Mouse (Mus musculus): ENCODE results near the gene Focad.

DNA sequence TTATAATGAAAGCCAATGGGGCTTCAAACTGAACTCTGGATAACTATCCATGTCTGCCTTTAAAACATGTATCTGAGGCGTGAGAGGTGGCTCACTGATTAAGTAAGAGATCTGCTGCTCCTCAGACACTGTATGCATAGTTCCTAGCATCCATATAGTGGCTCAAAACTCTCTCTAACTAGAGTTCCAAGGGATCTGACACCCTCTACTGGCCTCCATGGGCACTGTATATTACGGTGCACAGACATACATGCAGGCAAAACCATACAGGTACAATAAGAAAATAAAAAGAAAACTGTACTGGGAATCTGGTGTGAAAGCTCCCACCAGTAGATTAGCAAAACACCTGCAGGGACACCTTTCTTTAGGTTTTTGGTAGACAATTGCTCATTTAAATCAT, 186.1 kb downstream of the Focad start:
- TF ChIP-seq CTCF (IDR thresholded peaks at IDR 0.05; ENCODE audit: extremely low read depth, insufficient read depth, low read length) (no peak), POLR2A (IDR thresholded peaks at IDR 0.05; ENCODE audit: extremely low read depth, insufficient read depth, low read length) (no peak)
